Mouse (Mus musculus): ENCODE measurements around the gene 1700003F12Rik.

The 1700003F12Rik gene

DNA sequence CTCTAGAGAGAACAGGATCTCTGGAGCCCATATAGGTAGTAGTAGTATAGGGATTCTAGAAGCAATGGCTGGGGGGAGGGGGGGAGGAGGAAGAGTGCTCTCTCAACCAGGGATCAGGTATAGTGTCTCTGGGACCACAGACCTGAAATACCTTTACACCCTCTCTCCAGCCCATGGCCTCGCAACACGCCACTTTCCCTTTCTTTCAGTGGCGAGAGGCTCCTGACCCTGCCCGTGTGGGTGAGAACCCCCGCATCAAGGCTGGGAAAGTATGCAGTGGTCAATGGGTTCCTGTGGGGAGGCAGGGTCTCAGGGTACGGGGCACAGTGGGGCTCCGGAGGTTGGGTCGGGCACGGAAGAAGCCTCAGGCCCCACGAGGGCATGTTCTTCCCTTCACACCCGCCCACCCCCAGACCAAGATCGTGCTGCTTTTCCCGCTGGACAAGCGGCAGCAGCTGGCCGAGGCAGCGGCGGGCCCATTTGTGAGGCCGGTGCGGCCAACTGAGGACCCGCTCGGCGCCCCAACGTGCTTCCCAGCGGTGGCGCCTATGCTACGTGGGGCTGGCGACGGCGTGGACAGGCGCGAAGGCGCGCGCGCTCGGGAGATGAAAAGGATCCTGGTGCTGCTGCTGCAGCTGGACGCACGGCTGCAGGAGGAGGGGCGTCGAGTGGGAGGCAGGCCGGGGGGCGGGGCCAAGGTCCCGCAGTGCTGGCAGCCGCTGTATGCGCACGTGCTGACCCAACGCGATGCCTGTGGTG lies 2.4 kb downstream of the 1700003F12Rik start:
- DNase-seq (ENCODE audit: low spot score) = no peak

DNA sequence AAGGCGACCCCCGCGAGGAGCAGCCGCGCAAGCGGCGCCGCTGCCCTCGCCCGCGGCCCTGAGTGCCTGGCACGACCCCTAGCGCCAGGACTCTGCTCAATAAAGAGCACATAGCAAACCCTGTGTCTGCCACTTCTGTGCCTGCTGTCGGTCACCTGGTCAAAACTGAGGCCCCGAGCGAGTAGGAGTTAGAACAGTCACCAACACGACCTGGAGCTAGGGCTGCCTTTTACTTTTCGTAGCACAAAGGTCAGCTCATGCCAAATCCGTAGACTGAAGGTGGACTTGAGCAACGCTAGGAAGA lies 3.0 kb downstream of the 1700003F12Rik start:
- no peak for DNase-seq (ENCODE audit: low spot score)

DNA sequence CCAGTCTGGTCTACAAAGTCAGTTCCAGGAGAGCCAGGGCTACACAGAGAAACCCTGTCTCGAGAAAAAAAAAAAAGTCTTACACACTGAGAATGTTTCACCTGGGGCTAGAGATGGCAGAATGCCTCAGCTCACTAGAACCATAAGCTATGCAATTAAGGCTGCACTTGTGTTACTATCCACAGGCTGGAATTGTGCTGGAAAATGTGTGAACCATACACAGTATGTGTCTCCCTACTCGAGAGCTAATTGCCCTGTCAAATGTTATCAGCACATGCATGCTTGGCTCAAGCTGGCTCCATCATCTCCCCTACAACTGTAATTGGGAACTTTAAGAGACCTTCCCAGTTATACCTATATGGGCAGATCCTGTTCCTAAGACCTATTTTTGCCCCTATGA lies 4.1 kb downstream of the 1700003F12Rik start:
- no peak for DNase-seq (ENCODE audit: low spot score)

DNA sequence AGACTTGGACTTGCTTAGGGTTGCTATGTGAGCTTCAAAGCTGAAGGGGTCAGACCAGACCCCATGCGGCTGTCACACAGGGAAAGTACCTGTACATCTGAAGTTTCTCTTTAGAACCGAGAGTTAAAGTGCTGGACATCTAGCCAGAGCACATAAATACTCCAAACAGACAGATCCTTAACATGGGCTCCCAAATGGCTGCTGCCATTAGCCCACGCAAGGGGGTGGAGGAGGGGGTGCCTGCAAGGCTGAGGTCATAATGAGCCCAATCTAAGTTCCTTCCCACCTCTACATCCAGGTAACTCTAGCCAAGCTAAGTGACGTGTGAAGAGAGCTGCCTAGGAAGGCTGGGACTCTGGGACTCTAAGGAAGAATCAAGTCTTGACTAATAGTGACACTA lies 4.6 kb downstream of the 1700003F12Rik start, which contains the start of gene Actl10:
Gene Actl10, plus strand, starts transcription at position 301 of the 400 bp plus-strand sequence.
- DNase-seq (ENCODE audit: low spot score) = no peak

DNA sequence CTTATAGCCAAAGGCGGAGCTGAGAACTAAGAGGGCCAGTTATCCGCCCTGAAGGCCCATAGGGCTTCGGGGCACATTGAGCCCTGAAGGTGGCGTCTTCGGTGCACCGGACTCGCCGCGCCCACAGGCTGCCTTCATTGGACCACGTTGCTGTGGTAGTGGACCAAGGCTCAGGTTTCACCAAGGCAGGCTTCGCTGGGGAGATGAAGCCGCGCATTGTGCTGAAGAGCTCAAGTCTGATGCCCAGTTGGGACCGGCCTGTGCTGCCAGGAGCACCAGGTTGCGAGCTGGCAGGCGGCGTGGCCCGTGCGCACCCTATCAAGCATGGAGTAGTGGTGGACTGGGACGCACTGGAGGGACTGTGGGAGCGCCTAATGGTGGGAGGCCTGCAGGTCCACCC lies 5.0 kb downstream of the 1700003F12Rik start:
- no peak for DNase-seq (ENCODE audit: low spot score)

DNA sequence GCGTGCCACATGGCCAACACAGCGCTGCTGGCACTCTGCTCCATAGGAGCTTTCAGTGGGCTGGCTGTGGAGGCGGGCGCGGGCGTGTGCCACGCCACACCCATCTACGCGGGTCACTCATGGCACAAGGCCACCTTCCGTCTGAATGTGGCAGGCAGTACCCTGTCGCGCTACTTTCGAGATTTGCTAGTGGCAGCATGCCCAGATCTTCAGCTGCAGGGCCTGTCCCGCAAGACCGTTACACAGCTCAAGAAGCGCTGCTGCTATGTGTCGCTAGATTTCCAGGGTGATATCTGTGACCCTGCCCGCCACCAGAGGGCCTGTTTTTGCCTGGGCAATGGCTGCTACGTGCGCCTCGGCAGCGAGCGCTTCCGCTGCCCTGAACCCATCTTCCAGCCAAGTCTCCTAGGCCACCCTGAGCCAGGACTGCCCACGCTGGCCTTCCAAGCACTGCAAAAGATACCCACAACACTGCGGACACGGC lies 5.6 kb downstream of the 1700003F12Rik start:
- DNase-seq (ENCODE audit: low spot score) = no peak

DNA sequence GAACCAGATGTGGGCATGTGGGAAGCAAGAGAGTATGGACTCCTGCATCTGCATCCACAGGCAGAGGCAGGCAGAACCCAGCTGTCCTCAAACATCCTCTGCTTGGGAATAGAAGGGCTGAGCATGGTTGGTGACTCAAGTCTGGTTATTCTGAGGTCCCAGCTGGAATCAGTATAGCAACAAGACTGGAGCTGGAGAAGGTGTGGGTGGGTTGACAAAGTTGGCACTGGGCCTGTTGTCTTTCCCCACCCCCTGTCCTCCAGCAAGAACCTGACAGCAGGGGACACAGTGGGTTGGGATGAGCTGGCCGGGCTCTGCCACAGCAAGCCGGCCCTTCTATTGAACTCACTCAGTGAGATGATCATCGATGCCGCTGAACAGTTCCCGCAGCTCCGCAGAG lies 8.3 kb downstream of the 1700003F12Rik start:
- DNase-seq (ENCODE audit: low spot score) = no peak

DNA sequence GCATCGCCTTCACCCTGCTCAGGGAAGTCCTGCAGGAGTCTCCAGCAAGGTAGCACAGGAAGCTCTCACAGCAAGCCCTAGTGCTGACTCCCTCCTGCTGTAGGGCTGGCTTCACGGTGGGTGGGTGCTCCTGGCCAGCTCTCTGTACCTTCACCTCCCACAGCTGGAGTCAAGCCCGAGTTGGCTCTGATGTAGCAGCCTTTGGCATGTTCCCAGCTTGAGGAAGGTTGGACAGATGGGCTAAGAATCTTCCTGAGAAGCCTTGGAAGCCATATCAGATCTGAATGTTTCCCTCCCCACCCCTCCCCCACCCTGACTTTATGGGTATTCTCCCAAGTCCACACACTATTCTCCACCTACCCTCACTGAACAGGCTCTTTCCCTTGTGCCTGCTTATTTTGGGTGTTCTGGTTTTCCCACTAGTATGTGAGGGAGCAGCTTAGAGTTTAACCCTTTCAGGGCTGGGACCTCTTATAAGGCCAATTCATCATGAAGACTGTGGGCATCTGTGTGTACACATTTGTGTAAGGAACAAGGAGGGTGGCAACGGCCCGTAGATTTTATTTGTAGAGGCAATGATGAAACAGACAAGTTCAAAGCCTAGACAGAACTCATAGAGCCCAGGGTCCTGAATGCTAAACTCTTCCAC lies 10.4 kb downstream of the 1700003F12Rik start:
- no peak for DNase-seq (ENCODE audit: low spot score)

DNA sequence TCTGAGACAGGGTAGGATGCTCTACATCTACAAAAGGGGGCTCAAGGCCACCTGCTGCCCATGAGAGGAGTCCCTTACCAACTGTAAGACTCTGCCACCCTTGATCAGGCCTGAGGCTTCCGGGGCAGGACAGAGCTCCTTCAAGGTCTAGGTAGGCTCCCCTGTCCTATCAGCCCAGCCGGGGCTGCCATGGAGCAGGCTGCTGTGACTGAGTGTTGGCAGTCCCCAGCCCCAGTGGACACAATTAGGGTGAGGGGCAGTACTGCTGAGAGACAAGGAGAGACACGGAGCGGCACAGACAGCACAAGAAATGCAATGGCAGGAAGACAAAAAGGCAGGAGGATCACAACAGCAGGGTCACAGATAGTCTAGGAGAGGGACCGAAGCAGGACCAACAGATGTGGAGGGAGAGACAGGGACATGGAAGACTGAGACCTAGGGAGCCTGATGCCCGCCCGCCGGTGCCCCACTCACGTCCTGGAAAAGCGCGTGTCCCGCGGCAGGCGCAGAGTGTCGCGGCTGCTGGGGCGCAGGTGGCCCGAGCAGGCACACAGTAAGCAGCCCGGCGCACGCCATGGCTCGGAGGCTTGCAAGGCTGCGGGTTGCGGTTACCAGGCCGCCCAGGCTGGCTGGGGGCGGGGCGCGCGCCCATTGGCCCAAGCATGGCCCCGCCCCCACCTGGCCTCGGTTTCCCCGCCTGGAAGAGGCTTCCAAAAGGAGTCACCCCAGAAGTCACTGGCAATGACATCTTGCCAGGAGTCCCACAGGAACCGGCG lies 11.6 kb downstream of the 1700003F12Rik start, which contains the start of gene Necab3:
Gene Necab3, minus strand, starts transcription at position 627 of the 776 bp plus-strand sequence.
- no peak for DNase-seq (ENCODE audit: low spot score)

DNA sequence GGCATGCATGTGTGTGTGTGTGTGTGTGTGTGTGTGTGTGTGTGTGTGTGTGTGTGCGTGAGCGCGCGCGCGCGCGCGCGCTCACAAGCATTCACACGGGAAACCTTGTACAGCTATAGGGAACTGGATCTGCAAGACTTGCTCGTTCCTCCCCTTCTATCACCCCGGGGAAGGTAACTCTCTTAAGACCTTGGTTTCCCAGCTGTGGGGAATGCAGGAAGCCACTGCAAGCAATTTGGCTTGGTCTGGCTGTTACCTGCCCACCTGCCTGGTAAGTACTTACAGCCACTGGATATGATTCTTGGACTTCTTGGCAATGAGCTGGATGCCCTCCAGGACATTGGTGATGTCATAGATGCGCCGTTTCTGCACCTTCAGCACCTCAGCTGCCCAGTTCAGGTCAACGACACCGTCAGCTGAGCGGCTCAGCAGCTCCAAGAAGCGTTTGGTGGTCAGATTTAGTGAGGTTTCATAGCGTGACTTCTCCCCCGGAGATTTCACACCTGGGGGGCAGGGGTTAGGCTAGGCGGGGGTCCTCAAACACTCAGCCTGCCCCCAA lies 16.8 kb downstream of the 1700003F12Rik start:
- DNase-seq (ENCODE audit: low spot score) = no peak

DNA sequence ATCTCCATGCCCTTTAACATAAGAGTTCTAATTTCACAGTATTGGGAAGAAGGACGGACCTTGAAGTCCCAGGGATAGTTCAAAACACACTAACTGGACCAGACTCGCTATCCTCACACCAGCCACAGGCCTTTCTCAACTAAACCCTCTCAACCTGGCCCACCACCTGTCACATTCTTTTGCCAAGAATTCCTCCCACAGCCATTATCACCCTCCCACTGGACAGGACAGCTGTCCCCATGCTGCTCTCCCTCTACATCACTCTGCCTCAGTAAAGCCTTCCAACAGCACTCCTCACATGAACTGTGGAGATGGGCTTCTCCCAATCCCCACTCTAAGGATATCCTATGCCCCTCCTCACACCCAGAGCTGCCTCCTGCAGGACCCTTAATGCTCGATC lies 18.7 kb downstream of the 1700003F12Rik start:
- DNase-seq (ENCODE audit: low spot score) = no peak

DNA sequence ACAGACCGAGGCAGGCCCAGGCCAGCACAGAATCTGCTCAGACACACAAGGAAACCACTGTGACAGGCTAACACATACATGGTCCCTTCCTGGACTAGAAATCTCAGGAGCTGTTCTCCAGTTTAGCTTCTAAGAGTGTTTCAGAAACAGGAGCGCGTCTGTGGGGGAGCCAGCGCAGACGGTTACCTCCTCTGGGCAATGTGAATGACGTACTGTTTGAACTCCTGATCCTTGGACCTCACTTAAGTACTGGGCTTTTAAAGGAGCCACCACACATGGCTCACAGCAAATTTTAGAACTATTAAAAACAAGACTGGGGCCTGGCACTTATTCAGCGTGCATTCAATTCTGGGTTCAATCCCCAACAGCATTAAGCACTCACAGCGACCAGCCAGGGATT lies 19.8 kb downstream of the 1700003F12Rik start:
- no peak for DNase-seq (ENCODE audit: low spot score)

DNA sequence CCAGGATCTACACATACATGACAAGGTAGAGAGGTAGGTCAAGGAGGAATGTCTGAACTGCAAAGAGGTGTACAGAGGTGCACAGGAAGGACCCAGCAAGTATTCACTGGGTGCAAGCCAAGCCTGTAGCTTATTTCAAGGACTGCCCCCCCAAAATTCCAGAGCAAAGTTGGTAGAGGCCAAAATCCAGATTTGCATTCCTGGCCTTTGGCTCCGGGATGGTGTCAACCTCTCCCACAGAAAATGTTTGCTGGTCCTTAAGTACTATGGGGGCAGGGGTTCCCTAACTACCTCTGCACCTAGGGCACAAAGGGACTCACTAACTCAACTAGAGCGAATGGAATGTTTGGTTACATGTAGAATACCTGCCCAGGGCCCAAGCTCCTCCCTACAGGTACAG lies 20.9 kb downstream of the 1700003F12Rik start:
- no peak for DNase-seq (ENCODE audit: low spot score)

DNA sequence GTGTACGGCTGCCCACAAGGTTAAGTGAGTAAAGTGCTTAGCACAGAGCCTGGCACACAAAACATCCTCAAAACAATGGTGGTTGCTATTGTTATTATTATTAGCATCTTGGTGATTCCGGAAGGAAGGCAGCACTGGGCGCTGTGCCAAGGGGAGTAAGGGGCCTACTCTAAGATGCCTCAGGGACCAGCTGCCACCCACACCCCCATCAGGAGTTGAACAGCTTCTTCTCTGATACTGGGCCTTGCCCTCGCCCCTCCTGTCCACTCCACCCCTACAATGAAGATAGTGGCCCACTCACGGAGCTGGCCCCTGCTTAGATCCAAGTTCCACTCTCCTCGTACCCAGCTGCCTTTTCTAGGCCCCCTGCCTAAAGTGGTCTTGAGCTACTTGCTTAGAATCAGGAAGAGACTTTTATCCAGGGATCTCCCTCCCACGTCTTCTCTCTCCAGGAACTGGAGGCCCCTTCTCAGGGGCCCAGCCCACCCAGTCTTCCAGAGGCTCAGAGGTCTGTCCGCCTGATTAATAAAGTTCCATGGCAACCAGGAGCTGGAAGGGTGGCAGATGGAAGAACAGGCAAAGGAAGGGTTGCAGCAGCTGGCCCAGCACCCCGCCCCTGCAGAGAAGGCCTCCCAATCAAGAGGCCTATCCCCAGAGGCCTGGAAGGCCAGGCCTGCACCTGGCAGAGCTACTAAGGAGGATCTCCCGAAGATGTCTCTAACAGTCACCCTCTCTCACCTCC lies 21.6 kb downstream of the 1700003F12Rik start:
- no peak for DNase-seq (ENCODE audit: low spot score)

DNA sequence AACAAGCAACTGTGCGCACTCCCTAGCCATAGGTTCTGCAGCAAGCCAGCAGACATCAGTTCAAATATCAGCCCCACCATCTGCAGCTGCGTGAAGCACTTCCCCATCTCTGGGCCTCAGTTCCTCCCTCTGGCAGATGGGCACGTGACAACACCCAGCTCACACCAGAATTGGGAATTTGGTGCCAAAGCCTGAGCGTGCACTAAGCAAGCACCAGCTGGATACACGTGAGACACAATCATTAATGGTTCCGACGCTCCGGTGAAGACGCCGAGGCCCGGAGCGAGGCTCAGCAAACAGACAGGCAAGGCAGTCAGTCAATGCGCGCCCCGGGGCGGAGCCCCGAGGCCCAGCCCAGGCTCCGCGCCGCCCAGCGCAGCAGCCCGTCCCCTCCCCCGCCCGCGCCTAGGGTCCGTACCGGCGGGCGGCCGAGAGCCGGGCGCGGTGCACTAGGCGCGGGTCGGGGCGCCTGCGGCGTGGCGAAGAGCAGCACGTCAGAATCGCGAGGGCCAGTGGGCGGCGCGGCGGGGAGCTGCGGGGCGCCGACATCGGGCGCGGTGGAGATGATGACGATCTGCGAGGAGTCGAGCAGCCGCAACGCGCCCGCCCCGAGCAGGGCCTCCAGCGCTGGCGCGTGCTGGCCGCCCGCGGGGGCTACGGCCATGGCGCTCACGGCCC lies 22.3 kb downstream of the 1700003F12Rik start:
- DNase-seq (ENCODE audit: low spot score) = no peak

DNA sequence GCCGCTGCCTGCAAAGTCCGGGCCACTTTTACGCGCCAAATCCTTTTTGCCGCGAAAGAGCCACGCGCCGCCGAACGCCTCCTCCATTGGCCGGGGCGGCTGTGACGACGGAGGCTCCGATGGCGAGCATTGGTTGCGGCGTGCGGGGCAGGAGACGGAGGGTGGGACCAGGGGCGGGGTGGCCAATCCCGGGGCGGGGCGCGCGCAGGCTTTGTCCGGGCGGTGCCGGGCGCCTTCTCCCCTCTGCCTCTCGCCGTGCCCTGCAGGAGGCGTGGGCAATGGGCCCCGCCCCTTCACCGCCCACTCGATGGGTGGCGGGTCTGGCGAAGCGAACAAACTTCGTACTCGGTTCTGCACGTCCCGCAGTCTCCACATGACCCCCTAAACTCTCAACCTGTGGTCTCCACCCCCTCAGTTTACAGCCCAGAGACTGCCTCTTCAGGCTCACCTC lies 23.0 kb downstream of the 1700003F12Rik start, which contains the start of gene E2f1:
Gene E2f1, minus strand, starts transcription at position 57 of the 451 bp plus-strand sequence.
- peak; percentile 72 for DNase-seq (ENCODE audit: low spot score)

DNA sequence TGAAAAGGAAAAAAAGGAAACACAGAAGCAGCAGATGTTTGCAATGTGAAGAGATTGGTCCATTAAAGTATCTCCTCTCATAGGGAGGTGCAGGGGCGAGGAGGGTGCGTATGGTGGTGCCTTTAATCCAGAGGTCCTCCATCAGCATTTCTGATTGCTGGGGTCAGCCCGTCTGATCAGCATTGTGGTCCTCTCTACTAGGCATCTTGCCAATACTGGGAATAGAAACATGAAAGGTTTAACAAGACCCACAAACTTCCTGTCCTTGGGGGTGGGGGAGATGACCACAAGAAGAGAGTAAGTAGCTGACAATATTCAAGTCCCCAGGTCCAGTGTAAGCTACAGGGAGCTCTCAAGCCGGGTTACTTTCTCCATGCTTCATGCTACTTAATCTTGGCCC lies 23.8 kb downstream of the 1700003F12Rik start:
- no peak for DNase-seq (ENCODE audit: low spot score)

DNA sequence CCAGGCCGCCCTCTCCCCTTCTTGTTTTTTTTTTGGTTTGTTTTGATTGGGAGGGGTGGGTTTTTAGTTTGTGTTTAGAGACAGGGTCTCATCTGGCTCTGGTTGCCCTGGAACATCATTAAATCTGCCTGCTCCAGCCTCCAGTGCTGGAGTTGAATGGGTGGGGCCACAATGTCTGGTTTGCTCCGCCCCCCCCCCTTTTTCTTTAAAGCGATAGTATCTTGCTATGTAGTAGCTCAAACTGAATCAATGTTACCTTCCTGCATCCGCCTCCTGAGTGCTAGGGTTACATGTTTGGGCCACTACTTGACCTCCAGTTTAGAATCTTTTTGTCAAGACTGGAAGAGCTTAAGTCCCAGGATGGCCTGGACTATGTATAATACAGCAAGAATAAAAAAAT lies 24.4 kb downstream of the 1700003F12Rik start:
- DNase-seq (ENCODE audit: low spot score) = no peak

DNA sequence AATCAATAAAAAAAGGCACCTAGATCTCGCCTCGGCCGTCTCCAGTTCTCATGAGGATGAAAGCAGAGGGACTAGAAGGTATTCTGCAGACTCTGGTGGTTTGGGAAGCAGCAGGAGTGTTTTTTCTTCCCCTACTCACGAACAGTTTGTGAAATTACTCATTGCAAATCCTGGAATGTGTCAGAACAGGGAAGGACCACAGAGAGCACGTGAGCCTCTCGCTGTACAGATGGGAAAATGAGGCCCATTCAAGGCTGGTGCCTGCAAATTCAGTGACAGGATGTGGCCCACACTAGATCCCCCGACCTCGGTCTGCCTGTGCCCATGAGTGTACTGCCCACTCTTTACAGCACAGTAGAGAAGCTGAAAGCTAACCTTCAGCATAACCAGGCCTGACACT lies 25.1 kb downstream of the 1700003F12Rik start:
- no peak for DNase-seq (ENCODE audit: low spot score)

DNA sequence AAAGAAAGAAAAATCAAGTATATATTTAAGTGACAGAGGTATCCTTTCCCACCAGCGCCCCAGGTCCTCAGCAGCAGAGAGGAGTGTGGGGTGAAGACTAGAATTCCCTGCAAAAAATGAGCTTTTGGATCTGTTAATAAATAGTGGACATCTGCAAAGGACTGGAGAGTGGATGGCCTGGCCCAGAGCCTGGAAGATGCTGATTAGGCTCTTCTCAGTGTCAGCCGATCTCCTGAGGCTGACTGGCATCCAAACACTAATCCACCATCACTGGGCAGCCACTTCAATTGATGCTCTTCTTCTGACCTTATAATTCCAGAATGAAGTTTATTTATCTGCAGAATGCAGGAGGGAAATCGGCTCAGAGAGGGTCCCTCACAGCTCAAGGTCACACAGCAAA lies 26.1 kb downstream of the 1700003F12Rik start:
- no peak for DNase-seq (ENCODE audit: low spot score)

DNA sequence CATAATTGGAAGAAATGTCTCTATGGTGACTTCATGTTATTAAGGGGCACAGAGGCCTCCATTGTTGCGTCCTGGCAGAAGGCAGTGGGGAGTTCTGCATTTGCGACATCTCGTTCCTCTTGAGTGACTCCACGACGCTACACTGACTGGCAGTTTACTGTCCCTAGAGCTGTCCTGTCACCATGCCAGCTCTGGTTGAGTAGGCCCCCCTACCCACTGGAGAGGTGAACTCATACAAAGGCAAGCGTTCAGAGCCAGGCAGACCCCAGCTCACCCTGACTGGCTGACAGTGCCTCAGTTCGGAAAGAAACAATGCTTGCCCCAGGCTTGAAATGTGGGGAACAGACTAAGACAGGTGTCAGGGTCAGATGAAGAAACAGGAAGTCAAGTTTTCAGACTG lies 27.4 kb downstream of the 1700003F12Rik start:
- DNase-seq (ENCODE audit: low spot score) = no peak
